Mouse (Mus musculus) lung, embryonic 15.5 days (tissue): ENCODE measurements around the gene Hdlbp. TPM values are rescaled to one million over a fixed set of nuclear protein-coding genes. Genes with fewer than 3 reads are reported as not detected.

Experiments
- polyA plus RNA-seq: library from polyadenylated mRNA; unstranded; fragments of >200 nt; fragmentation: Nextera tagmentation; extraction: Ambion mirVana; gene quantifications from 2 replicates; pipeline ENCODE4 v1.2.1, GENCODE M21; 2015

Hdlbp gene
- polyA plus RNA-seq, 1 experiment from 2014 or later = 159 TPM

Other genes starting within 250 kb of the Hdlbp start
- 19.6 and 23.2 TPM in 2 replicates for gene Sned1, start 243.0 kb downstream of the Hdlbp start, polyA plus RNA-seq
- 29.5 and 32.7 TPM in 2 replicates for gene Mterf4, start 172.9 kb downstream of the Hdlbp start, polyA plus RNA-seq
- 63.3 and 70.5 TPM in 2 replicates for gene Ppp1r7, start 136.0 kb downstream of the Hdlbp start, polyA plus RNA-seq
- 16.4 and 17.8 TPM in 2 replicates for gene Pask, start 135.3 kb downstream of the Hdlbp start, polyA plus RNA-seq
- 0.07 and 0.38 TPM in 2 replicates for gene Ano7, start 104.9 kb downstream of the Hdlbp start, polyA plus RNA-seq
- gene Farp2, start 33.3 kb upstream of the Hdlbp start, polyA plus RNA-seq = 6.1 and 6.3 TPM in 2 replicates
- gene Stk25, start 179.8 kb upstream of the Hdlbp start, polyA plus RNA-seq = 173 and 177 TPM in 2 replicates
- 87.3 and 89.9 TPM in 2 replicates for gene Bok, start 206.8 kb upstream of the Hdlbp start, polyA plus RNA-seq